14 mouse cellular contexts compared by ENCODE assay signal in genomic region chr16:46431317-46431716, GRCm38 (mm10).
"Had no signal": no experiment of that assay in that cellular context is flagged by ENCODE, and none has a peak within 500 bp of the region (broad histone marks: within the 10 kb centered on the region; RNA-seq: fewer than 3 reads in every experiment).

No protein-coding gene starts in this region.

- H3K27ac ChIP-seq: kidney, embryonic 15.5 days; limb, embryonic 12.5 days; liver, embryonic 13.5 days; lung, embryonic 15.5 days; neural tube, embryonic 13.5 days; stomach, postnatal 0 days had no signal

- H3K4me3 ChIP-seq: kidney, embryonic 15.5 days; limb, embryonic 12.5 days; liver, embryonic 13.5 days; lung, embryonic 15.5 days; neural tube, embryonic 13.5 days had no signal

- H3K9ac ChIP-seq: kidney, embryonic 15.5 days; limb, embryonic 12.5 days; liver, embryonic 13.5 days; liver, postnatal 0 days; lung, embryonic 15.5 days; neural tube, embryonic 13.5 days had no signal

- H3K27me3 ChIP-seq: kidney, embryonic 15.5 days; limb, embryonic 12.5 days; liver, embryonic 13.5 days; lung, embryonic 15.5 days; neural tube, embryonic 13.5 days had no signal

- H3K36me3 ChIP-seq: liver, embryonic 13.5 days had no signal

- ATAC-seq: intestine, embryonic 16.5 days; liver, postnatal 0 days had no signal

- DNase-seq: kidney, adult 2 months; kidney, postnatal 14 days; liver; liver, embryonic 13.5 days; liver, postnatal 0 days; lung, postnatal 14 days; thymus, adult 18-20 months; thymus, postnatal 14 days had no signal

- H3K4me2 ChIP-seq: kidney, embryonic 15.5 days; limb, embryonic 12.5 days; liver, embryonic 13.5 days; lung, embryonic 15.5 days; neural tube, embryonic 13.5 days had no signal

- H3K4me1 ChIP-seq: kidney, embryonic 15.5 days; limb, embryonic 12.5 days; liver, embryonic 13.5 days; lung, embryonic 15.5 days; neural tube, embryonic 13.5 days had no signal

- H3K9me3 ChIP-seq: kidney, embryonic 15.5 days; limb, embryonic 12.5 days; liver, embryonic 13.5 days; lung, embryonic 15.5 days; neural tube, embryonic 13.5 days had no signal
